Mouse (Mus musculus): ENCODE measurements around the gene Abhd16b.

The Abhd16b gene

DNA sequence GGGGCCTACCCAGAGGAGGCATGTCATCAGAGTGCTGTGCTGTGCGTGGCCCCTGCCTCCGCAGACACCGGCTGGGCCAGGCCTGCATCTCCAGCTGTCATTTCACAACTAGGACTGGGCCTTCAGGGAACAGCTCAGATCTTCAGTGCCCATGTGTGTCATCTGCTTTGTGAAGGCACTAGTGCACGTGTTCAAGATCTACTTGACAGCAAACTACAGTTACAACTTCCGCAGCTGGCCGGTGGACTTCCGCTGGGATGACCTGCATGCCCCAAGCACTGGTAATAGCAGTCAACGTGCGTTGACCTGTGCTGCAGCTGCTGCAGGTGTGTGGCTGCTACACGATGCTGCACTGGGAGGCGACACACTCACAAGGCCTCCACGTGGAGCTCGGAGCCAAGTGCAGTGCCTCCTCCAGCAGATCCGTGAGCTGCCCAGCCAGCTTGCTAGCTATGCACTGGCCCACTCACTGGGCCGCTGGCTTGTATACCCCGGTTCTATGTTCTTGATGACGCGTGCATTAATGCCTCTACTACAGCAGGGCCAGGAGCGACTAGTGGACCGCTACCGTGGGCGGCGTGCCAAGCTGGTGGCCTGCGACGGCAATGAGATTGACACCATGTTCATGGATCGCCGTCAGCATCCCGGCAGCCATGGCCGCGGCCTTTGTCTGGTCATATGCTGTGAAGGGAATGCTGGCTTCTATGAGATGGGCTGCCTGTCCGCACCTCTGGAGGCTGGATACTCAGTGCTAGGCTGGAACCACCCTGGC is at the start of gene Abhd16b:
Gene Abhd16b, plus strand, starts transcription at position 51 of the 772 bp plus-strand sequence.
- no peak for DNase-seq (ENCODE audit: low spot score)

DNA sequence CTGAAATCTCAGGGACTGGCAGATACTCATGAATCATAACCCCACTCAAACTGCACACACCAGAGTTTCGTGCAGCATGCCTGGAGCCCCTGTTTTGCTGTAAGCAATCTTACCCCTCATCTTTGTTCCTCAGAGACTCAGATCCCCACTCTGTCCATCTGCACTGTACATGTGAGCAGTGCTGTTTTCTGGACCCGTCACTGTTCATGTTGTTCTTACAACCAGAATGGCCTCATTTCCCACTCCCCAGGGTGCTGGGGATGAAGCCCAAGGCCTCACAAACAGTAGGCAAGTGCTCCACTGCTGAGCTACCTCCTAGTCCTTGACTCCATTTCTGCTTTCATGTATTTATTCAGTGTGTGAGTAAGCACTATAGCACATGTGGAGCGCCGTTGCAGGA is 40.8 kb upstream of the Abhd16b start:
- DNase-seq (ENCODE audit: low spot score), result no peak

DNA sequence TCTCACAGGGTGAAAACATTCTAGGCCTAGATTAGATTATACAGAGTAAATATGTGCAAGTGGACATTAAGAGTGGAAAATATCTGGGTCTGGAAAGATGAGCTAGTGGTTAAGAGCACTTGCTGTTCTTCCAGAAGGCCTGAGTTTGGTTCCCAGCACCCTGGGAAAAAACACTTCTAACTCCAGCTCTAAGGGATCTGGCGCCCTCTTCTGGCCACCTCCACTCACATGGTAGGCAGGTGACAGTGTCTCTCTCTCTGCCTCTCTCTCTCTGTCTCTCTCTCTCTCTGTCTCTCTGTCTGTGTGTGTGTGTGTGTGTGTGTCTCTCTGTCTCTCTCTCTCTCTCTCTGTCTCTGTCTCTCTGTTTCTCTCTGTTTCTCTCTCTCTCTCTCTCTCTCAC is 39.7 kb upstream of the Abhd16b start:
- no peak for DNase-seq (ENCODE audit: low spot score)

DNA sequence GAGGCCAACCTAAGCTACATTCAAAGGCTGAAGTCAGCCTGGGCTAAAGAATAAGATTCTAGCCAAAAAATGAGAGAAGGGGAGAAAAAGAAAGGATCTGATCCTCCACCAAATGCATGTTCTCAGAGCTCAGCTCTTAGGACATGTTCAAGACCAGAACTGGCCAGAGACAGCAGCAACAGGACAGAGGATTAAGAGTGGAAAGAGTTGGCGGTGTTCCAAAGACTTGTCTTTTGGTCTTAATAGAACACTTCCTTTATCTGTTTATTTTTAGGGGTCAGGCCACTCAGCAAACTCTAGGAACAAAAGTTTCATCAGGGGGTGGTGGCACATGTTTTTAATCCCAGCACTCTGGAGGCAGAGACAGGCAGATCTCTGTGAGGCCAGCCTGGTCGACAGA is 37.1 kb upstream of the Abhd16b start:
- no peak for DNase-seq (ENCODE audit: low spot score)

- no peak for DNase-seq (ENCODE audit: low spot score)
These were observed 35.2 kb upstream of the Abhd16b start for GRCm38 (mm10) chr2:181457831-181458230.

DNA sequence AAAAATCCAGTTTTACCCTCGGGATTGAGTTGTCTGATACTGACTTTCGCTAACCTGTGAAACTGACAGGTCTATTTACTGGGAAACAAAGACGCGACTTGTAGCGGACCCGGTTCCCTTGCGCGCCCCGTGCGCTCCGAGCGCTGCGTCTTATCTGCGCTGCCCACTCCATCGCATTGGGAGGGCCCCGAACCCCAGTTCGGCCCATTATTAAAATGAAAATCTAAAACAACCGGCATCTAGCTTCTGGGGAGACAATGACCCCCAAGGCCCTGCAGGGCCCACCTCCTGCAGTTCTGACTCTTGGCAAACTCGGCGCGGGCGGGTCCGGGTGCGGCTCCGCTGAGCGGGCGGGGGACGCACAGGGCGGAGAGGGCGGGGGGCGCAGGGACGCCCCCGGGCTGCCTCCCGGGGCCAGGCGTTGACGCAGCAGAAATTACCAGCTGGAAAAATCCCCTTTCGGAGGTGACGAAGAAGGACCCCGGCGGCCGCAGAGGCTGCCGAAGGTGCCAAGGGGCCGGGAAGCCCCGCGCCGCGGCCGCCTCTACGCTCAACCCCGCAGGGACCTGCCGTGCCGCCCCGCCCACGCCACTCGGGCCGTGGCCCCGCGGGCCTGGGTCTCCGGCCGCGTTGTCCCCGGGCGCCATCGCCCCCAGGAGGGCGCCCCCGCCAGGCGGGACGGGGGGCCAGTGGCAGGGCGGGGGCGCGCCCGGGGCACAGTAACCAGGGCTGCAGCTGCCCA is 34.4 kb upstream of the Abhd16b start:
- peak; percentile 30 for DNase-seq (ENCODE audit: low spot score)

DNA sequence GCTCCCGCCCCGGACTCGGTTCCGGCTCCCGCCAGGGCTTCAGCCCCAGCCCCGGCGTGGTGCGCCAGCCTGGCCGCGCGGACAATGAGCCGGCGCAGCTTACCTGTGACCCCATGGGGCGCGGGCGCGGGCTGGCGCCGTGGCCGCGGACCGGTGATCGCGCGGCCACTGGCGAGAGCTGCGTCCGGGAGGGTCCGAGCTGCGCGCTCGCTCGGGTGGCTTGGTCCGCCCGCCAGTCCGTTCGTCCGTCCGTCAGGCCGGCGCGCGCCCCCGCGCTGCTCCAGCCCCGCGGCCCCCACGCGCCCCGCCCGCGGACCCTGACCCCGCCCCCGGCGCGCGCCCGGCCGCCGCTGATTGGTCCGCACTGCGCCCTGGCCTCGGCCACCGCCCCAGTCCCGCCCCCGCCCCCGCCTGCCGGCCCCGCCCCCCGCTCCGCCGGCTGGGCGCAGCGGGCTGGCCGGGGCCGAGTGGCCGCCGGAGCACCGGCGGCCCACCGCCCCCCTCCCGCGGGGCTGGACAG is 33.8 kb upstream of the Abhd16b start, which contains the start of gene Zbtb46:
Gene Zbtb46, minus strand, starts transcription at position 274 of the 520 bp plus-strand sequence.
- DNase-seq (ENCODE audit: low spot score), result peak; percentile 77

DNA sequence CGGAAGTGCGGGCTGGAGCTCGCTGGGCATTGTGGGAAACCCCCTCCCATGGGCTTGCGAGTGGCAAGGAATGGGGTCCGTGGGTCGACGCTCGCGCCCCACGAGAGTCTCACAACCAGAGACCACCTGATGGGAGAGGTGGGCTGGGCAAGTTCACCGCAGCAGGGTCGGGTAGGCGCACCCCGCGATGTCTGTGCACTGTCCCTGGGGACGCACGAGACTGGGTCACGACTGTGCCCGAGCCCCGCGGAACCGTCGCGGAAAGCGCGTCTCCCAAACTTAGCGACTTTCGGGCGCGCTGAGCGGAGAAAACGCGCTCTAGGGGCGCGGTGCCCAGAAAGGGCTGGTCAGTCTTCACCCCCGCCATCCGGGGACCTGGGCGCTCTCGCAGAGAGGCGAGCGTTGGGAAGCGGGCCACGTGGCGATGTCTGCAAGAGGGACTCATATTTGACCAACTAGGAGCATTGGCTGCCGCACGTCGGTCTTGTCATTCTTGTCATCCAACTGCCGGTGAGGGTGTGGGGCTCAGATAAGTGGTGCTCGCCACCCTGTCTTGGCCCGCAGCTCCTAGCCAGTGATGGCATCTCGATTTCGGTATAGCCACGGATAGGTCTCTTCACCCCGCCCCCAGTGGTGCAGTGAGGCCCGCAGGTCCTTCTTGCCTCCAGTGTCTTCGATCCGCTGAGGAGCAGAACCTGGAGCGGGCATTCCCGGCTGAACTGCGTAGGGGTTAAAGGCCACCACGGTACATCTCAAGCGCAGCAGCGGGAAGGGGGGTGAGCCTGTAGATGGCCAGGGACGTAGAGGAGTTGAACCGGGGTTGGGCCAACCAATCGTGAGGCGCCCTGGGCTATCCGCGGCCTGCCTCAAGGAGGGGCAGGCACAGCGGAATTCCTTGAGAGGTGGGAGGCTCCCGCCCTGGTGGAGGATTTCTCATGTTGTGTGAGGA is 33.1 kb upstream of the Abhd16b start:
- DNase-seq (ENCODE audit: low spot score), result peak; percentile 71

GRCm38 (mm10) chr2:181461536-181462100 is 31.4 kb upstream of the Abhd16b start:
- no peak for DNase-seq (ENCODE audit: low spot score)

GRCm38 (mm10) chr2:181462604-181463003 is 30.4 kb upstream of the Abhd16b start:
- no peak for DNase-seq (ENCODE audit: low spot score)

DNA sequence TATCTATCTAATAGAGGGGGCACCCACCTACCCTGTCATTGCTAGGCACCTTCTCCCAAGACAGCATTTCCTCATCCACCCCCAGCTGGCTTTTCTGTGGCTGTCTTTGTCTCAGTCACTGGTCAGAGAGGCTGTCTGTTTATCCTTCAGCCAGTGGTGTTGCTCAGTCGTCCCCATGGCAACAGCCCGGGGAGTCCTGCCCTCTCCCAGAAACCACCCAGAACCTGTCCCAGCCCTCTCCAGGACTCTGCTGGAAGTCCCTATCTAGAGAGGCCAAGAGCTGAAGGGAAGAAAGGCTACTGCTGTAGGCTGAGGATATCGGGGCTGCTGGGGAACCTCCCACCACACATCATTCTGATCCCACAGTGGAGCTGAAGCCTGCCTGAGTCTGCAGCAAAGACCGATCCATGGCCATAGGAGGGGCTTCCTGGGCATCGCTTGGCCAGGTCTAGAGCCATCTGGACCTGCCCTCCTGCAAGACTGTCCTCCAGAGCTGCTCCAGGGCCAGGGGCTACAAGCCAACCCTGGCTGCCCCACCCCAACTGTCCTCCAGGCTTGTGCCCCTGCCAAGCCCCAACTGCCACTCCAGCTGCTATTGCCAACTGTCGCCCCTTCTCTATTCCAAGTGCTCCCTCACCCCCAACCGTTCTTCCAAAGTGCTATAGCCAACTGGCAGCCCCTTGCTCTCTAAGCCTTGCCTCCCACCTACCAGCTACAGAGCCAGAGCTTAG is 29.8 kb upstream of the Abhd16b start:
- peak; percentile 29 for DNase-seq (ENCODE audit: low spot score)

DNA sequence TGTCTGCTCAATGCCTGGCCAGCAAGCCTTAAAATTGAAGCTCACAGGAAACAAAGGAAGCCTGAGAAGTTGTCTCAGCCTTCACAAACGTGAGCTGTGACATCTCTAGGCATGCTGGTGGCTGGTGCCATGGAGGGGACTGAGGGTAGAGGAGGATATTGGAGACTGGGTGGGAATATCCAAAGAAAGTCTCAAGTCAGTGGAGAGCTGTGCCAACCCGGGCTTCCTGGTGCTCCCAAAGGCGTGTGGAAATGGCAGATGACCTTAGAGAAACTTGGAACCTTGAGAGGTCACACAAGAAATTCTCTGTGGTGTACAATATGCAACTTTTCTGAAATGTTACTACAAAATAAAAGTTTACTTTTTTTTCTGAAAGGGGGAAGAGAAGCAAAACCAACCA is 27.6 kb upstream of the Abhd16b start:
- DNase-seq (ENCODE audit: low spot score), result no peak

DNA sequence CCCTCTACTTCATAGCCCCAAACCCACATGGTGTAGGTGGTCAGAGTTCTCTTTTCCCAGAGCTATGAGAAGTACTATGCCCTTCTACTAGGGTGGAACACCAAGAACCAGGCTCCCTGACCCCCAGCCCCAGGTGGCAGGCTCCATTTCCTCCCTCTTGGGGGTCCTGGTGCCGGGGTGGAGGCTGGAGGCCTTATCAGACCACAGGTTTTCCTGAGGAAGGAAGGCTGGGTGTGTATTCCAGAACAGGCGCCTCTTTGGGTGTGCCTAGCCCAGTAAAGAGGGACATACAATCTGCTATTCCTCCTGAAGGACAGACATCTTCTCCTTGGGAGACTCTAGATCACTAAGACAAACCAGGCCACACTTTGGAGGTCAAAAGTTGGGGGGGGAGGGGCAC is 22.7 kb upstream of the Abhd16b start:
- DNase-seq (ENCODE audit: low spot score), result no peak

- no peak for DNase-seq (ENCODE audit: low spot score)
These were observed 21.8 kb upstream of the Abhd16b start for GRCm38 (mm10) chr2:181471246-181471645.

DNA sequence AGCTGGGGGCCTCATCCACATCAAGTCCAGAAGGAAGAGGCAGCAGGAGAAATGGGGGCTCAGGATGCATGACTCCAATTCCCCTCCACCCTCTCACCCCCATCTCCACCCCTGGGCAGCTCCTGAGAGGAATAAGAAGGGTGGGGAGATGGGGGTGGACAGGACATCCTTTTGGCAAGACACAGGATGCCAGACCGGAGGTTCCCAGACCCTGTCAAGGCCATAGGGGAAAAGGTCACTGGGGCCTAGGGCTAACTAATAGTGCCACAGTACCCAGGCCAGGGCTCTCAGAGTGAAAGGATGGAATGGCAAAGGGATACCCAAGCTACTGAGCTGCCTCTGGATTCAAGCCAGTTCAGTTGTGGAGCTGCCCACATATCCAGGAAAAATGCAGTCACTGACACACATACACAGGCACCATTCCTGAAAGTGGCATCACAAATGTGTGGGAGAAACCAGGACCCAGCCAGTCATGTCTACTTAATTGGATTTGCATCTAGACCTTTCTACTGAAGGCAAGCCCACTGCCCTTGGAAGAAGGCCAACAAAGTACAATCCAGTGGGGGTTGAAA is 20.7 kb upstream of the Abhd16b start:
- DNase-seq (ENCODE audit: low spot score), result no peak

- no peak for DNase-seq (ENCODE audit: low spot score)
These were observed 9.9 kb upstream of the Abhd16b start for GRCm38 (mm10) chr2:181483120-181483519.

DNA sequence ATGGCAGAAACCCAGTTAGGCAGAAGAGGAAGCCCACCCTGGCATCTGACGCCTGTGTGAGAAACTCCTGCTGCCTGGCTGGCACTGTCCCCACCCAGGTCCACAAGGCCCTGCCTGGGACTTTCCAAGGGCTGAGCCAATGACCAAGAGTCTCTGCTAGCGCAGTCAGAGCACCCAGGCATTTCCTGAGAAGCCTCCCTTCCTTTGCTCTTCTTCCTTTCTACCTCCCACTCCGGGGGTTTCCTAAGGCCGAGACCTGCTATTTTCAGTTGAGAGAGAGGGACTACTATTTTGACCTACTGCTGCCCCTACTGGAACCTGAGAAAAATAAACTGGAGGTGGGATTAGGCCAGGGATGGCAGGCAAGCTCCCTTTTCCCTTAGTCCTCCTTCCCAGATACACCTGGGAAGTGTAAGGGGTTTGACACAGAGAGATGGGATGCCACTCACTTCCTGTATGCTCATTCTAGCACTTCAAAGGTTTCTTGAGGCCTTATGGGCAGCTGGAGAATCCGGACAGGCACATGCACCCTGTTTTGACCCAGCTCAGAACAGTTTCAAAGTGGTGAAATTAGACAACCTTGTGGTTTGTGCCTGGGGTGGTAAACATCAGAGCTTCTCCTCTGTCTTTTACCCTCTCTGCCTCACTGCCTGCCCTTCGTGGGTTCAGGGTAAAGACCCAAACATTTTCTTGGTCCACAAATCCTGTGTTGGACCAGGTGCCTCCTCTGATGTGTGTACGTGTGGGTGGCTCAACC is 9.3 kb upstream of the Abhd16b start:
- peak; percentile 27 for DNase-seq (ENCODE audit: low spot score)

- DNase-seq (ENCODE audit: low spot score), result no peak
These were observed 8.4 kb upstream of the Abhd16b start for GRCm38 (mm10) chr2:181484456-181485233.

GRCm38 (mm10) chr2:181485741-181486140 is 7.3 kb upstream of the Abhd16b start:
- no peak for DNase-seq (ENCODE audit: low spot score)
